Mouse (Mus musculus): Measurements from ENCODE around the gene Gm44596. TPM values are rescaled to one million over a fixed set of nuclear protein-coding genes. Genes with fewer than 3 reads are reported as not detected.

Gene Gm44596
- total and polyA plus RNA-seq, 3 experiments, result not detected

DNA sequence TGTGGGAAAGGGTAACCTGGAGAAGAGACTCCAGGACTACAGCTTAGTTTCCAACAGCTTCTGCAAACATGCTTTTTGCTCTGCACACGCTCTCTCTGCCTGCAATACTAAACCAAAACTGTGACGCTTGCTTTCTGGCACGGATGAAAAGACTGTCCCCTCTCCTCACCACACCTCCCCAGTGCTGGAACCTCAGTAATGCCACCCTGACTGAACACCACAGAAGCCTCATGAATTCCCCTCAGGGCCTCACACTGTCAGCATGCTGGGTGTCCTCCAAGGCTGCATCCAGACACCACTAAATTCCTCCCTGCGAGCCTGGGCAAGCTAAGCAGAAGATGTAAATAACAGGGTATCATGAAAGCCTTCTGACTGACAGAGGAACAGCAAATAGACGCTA is 36.4 kb upstream of the Gm44596 start:
- H3K36me3 ChIP-seq (ENCODE audit: control insufficient read depth in 1 of 2, insufficient read depth in 2 of 2, low read length in 2 of 2), result peaks cover 0 to 2% of the 10 kb centered on the region in 2 experiments; a peak in 1 of 4 replicates
- no peak overlapping the region for H3K27ac ChIP-seq (ENCODE audit: control insufficient read depth, low read depth, low read length)
- H3K9me3 ChIP-seq (replicated peaks; ENCODE audit: insufficient read depth, low read length), result no peaks in the 10 kb centered on the region
- no peak overlapping the region for H3K9ac ChIP-seq (ENCODE audit: control insufficient read depth, low read depth, low read length, poor library complexity, severe bottlenecking)
- H3K4me1 ChIP-seq (ENCODE audit: control insufficient read depth in 1 of 2, insufficient read depth in 2 of 2, low read length in 2 of 2), result no peaks in the 10 kb centered on the region
- no peaks in the 10 kb centered on the region for H3K27me3 ChIP-seq (ENCODE audit: control insufficient read depth in 1 of 2, insufficient read depth in 2 of 2, low read length in 2 of 2)
- TF ChIP-seq CTCF (IDR thresholded peaks at IDR 0.05 in 2 of 3, conservative IDR thresholded peaks at IDR 0.05 in 1 of 3; ENCODE audit: control insufficient read depth in 1 of 3, insufficient read depth in 1 of 3, low read depth in 2 of 3, low read length in 3 of 3, poor library complexity in 1 of 3, severe bottlenecking in 1 of 3) (no peak), CHD1 (IDR thresholded peaks at IDR 0.05; ENCODE audit: low read depth, low read length) (no peak), MAFK (IDR thresholded peaks at IDR 0.05; ENCODE audit: borderline replicate concordance, low read depth, low read length) (no peak), MEF2A (IDR thresholded peaks at IDR 0.05; ENCODE audit: extremely low read depth, insufficient replicate concordance, low read depth, low read length, poor library complexity, severe bottlenecking) (no peak), EP300 (IDR thresholded peaks at IDR 0.05; ENCODE audit: low read depth in 1 of 2, low read length in 2 of 2) (no peak), ZC3H11A (IDR thresholded peaks at IDR 0.05; ENCODE audit: low read depth, low read length) (no peak), POLR2A (IDR thresholded peaks at IDR 0.05; ENCODE audit: control insufficient read depth in 1 of 2, insufficient read depth in 1 of 2, low read depth in 1 of 2, low read length in 2 of 2, poor library complexity in 1 of 2) (no peak), MYC (IDR thresholded peaks at IDR 0.05; ENCODE audit: low read depth, low read length) (no peak), GATA1 (IDR thresholded peaks at IDR 0.05; ENCODE audit: low read depth, low read length) (no peak), TCF12 (IDR thresholded peaks at IDR 0.05; ENCODE audit: low read depth, low read length) (no peak), E2F4 (IDR thresholded peaks at IDR 0.05; ENCODE audit: borderline replicate concordance, low read depth, low read length) (no peak), MAX (IDR thresholded peaks at IDR 0.05; ENCODE audit: low read length) (no peak), SIN3A (IDR thresholded peaks at IDR 0.05; ENCODE audit: low read length) (no peak), TBP (IDR thresholded peaks at IDR 0.05; ENCODE audit: low read depth, low read length) (no peak), USF2 (IDR thresholded peaks at IDR 0.05; ENCODE audit: borderline replicate concordance in 1 of 2, insufficient read depth in 1 of 2, low read depth in 1 of 2, low read length in 2 of 2) (no peak)
- no peak overlapping the region for H3K4me3 ChIP-seq (ENCODE audit: control insufficient read depth in 1 of 2, insufficient read depth in 1 of 2, low read depth in 2 of 2, low read length in 2 of 2)
- no peaks in the 10 kb centered on the region for H3K79me2 ChIP-seq (ENCODE audit: control insufficient read depth, insufficient read depth, low read length, poor library complexity)
- DNase-seq (ENCODE audit: low read depth, low spot score), result no peak

DNA sequence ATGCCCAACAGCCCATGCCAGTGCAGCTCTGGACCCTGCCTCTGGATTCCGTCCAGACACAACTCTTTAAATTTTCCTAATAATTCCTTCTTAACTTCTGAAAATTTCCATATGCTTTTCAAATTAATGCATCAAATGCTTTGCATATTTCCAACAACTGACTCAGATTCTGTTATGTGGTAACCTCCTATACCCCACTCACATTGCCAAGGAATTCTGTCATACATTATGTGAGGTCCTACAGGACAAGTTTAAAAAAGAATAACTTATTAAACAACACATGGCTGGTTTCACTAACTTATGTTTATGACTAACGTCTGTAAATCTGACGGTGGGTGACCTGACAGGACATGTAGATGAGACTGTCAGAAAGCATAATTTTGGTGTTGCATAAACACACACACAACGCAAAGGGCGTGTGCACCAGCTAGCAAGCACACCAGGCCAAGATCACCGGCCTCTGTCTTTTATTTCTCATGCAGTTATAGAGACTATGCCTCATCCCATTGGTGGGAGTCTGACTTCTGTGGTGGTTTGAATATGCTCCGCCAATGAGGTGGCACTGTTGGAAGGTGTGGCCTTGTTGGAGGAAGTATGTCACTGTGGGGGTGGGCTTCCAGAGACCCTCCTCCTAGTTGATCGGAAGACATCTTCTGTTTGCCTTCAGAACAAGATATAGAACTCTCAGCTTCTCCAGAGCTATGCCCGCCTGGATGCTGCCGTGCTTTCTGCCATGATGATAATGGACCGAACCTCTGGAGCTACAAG is 33.2 kb upstream of the Gm44596 start:
- Histone ChIP-seq H3K4me1 (ENCODE audit: control insufficient read depth in 1 of 2, insufficient read depth in 2 of 2, low read length in 2 of 2) (peaks cover 2 to 14% of the 10 kb centered on the region in 2 experiments; a peak in 2 of 4 replicates), H3K9me3 (replicated peaks; ENCODE audit: insufficient read depth, low read length) (no peaks in the 10 kb centered on the region), H3K79me2 (ENCODE audit: control insufficient read depth, insufficient read depth, low read length, poor library complexity) (no peaks in the 10 kb centered on the region), H3K27ac (ENCODE audit: control insufficient read depth, low read depth, low read length) (no peak overlapping the region), H3K27me3 (ENCODE audit: control insufficient read depth in 1 of 2, insufficient read depth in 2 of 2, low read length in 2 of 2) (no peaks in the 10 kb centered on the region), H3K9ac (ENCODE audit: control insufficient read depth, low read depth, low read length, poor library complexity, severe bottlenecking) (no peak overlapping the region), H3K4me3 (ENCODE audit: control insufficient read depth in 1 of 2, insufficient read depth in 1 of 2, low read depth in 2 of 2, low read length in 2 of 2) (no peak overlapping the region), H3K36me3 (ENCODE audit: control insufficient read depth in 1 of 2, insufficient read depth in 2 of 2, low read length in 2 of 2) (peaks cover 0 to 13% of the 10 kb centered on the region in 2 experiments; a peak in 2 of 4 replicates)
- no peak for DNase-seq (ENCODE audit: low read depth, low spot score)
- no peak for TF ChIP-seq RCOR1 (IDR thresholded peaks at IDR 0.05; ENCODE audit: low read depth, low read length)
- no peak for TF ChIP-seq TBP (IDR thresholded peaks at IDR 0.05; ENCODE audit: low read depth, low read length)
- no peak for TF ChIP-seq MYB (IDR thresholded peaks at IDR 0.05; ENCODE audit: low read depth, low read length)
- no peak for TF ChIP-seq POLR2AphosphoS5 (IDR thresholded peaks at IDR 0.05; ENCODE audit: borderline replicate concordance, low read depth, low read length)
- TF ChIP-seq HCFC1 (IDR thresholded peaks at IDR 0.05; ENCODE audit: low read depth, low read length), result no peak
- no peak for TF ChIP-seq CHD2 (IDR thresholded peaks at IDR 0.05; ENCODE audit: low read length)
- TF ChIP-seq ZC3H11A (IDR thresholded peaks at IDR 0.05; ENCODE audit: low read depth, low read length), result no peak
- no peak for TF ChIP-seq MAFK (IDR thresholded peaks at IDR 0.05; ENCODE audit: borderline replicate concordance, low read depth, low read length)
- no peak for TF ChIP-seq EP300 (IDR thresholded peaks at IDR 0.05; ENCODE audit: low read depth in 1 of 2, low read length in 2 of 2)
- TF ChIP-seq MAZ (IDR thresholded peaks at IDR 0.05; ENCODE audit: low read depth, low read length), result no peak
- no peak for TF ChIP-seq SIN3A (IDR thresholded peaks at IDR 0.05; ENCODE audit: low read length)
- no peak for TF ChIP-seq NELFE (IDR thresholded peaks at IDR 0.05; ENCODE audit: low read depth, low read length)
- TF ChIP-seq TCF12 (IDR thresholded peaks at IDR 0.05; ENCODE audit: low read depth, low read length), result no peak
- TF ChIP-seq JUND (IDR thresholded peaks at IDR 0.05; ENCODE audit: low read depth, low read length), result no peak
- TF ChIP-seq KAT2A (conservative IDR thresholded peaks at IDR 0.05; ENCODE audit: low read depth, low read length), result no peak
- no peak for TF ChIP-seq ZMIZ1 (IDR thresholded peaks at IDR 0.05; ENCODE audit: low read depth, low read length)
- no peak for TF ChIP-seq USF1 (IDR thresholded peaks at IDR 0.05; ENCODE audit: low read depth, low read length)
- TF ChIP-seq ELF1 (IDR thresholded peaks at IDR 0.05; ENCODE audit: low read depth, low read length), result no peak
- TF ChIP-seq E2F4 (IDR thresholded peaks at IDR 0.05; ENCODE audit: borderline replicate concordance, low read depth, low read length), result no peak
- TF ChIP-seq MEF2A (IDR thresholded peaks at IDR 0.05; ENCODE audit: extremely low read depth, insufficient replicate concordance, low read depth, low read length, poor library complexity, severe bottlenecking), result no peak
